Mouse (Mus musculus): Measurements from ENCODE around the gene Mccc1.
A peak's percentile ranks its signal among the peaks of the same experiment; 100 is the strongest.

Gene Mccc1

DNA sequence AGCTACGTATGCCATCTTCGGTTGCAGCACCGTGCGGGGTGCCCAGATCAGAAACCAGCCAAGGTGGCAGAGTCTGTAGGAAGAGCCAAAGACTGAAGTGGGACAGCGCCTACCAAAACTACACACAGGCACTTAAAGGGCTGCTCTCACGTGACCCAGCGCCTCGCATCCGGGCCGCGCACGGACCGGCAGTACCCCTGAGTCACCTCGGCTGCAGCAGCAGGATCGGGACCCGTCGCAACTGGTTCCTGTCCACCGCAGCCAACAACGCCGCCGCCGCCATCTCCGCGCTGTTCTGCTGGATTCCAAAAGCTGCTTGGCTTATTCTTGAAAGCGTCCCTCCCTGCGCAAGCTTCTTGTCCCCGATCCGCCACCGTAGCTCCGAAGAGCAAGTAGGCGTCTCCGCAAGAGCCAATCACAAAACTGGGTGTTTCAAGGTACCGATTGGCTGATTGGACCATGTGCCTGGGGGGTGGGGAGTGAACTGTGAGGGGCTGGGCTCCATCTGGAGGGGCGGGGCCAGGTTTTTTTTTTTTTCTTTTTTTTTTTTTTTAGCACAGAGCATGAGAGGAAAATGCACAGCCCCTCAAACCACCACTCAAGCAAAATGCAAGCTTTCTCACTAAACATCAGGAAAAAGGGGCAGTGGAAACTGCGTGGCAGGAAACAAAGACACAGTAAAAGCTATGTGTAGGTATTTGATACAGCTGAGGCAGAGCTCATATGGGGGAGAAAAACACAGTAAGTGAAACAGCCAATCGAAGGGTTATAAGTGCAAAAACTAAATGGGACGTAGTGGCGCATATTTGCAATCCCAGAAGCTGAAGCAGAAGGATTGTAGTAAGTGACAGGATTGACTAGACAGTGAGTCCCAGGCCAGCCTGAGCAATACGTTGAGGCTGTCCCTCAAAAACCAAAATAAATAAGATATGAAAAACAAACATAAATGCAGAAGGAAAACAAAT is at the start of gene Mccc1:
Mccc1 (minus strand) TSS at position 404 of the 965 bp plus-strand sequence.
- peak; percentile 95 to 96 for DNase-seq (ENCODE audit: low spot score in 2 of 2)

DNA sequence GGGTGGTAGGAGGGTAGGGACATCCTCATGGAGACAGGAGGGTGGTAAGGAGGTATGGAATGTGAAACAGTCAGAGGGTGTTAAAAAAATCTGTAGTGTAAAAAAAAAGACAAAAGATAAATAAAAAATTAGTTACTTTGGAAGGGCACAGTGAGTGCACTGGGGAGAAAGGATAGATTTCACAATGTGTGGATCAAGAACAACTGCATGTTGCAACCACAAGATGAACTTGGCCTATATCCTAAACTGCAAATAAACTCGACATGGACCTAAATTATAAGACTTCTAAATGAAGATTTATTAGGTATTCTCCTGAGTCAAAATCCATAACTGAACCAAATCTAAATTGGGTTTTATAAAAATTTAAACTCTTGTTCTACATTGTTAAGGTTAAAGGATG is 48.6 kb upstream of the Mccc1 start:
- no peak for DNase-seq (ENCODE audit: low spot score in 2 of 2)

GRCm38 (mm10) chr3:36045086-36045485 is 44.6 kb upstream of the Mccc1 start:
- DNase-seq (ENCODE audit: low spot score in 2 of 2): no peak

- no peak for DNase-seq (ENCODE audit: low spot score in 2 of 2)
Observed at GRCm38 (mm10) chr3:36044520-36044919, 44.0 kb upstream of the Mccc1 start.

DNA sequence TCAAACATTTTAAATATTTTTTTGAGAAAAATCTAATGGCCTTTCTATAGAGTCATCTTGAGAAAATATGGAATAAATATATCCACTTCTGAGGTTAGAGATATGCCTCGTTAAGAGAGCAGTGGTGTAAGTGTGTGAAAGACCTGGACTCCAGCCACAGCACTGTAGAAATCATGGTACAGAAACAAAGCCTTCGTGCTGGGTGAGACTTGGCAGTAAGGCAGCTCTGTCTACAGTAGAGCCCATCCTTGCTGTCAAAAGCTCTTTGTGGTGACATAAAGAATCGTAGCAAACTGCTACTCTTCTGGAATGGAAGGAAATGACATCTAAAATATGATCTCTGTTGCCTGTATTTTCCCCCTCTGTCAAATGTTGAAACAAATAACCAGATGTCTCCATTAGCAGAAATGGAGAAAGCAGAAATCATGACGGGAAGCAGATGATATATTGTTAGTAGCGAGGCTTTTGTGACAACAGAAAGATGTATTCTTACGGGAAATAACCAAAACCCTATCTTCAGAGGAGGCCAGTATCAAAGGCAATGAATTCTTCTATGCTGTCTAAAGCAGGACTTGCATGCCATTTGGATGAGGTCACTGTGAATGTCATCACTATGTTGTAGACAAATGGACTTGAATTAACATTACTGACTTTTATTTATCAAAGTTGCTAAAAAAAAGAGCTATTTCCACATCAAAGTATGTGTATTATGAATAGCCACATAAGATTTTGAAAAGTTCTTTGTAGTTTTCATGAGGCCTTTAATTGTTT is 31.4 kb upstream of the Mccc1 start:
- DNase-seq (ENCODE audit: low spot score in 2 of 2): no peak

DNA sequence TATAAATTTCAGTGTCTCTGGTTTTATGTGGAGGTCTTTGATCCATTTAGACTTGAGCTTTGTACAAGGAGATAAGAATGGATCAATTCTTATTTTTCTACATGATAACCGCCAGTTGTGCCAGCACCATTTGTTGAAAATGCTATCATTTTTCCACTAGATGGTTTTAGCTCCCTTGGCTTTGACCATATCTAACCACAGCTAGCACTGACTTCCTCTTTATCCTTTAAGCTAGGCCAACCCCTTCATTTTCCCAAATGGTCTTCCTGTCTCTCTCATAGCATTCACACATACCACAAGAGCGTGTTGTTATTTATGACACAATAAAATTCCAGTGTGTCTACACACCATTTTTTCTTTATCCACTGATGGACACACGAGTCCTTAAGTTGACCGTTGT is 29.5 kb upstream of the Mccc1 start:
- DNase-seq (ENCODE audit: low spot score in 2 of 2): no peak

DNA sequence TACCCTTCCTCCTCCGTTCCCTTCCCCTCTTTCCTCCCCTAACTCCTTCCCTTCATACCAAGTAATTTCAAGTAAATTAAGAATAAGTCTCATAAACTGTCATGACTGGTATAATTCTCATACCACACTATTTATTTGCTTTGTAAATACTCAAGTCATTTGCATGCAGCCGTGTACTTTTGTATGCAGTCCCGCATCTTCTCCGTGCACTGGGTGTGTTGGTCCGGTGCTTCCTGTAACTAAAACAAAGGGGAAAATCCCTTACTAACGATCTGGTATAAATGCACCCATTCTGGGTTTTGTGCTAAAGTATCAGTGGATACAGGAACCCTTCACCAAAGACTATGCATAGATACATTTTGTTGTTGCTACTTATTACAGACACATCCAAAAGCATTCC is 25.3 kb upstream of the Mccc1 start:
- DNase-seq (ENCODE audit: low spot score in 2 of 2): no peak

GRCm38 (mm10) chr3:36011239-36011638 is 10.8 kb upstream of the Mccc1 start:
- DNase-seq (ENCODE audit: low spot score in 2 of 2): no peak

- DNase-seq (ENCODE audit: low spot score in 2 of 2): no peak
Observed at GRCm38 (mm10) chr3:36008411-36009154, 8.1 kb upstream of the Mccc1 start.

DNA sequence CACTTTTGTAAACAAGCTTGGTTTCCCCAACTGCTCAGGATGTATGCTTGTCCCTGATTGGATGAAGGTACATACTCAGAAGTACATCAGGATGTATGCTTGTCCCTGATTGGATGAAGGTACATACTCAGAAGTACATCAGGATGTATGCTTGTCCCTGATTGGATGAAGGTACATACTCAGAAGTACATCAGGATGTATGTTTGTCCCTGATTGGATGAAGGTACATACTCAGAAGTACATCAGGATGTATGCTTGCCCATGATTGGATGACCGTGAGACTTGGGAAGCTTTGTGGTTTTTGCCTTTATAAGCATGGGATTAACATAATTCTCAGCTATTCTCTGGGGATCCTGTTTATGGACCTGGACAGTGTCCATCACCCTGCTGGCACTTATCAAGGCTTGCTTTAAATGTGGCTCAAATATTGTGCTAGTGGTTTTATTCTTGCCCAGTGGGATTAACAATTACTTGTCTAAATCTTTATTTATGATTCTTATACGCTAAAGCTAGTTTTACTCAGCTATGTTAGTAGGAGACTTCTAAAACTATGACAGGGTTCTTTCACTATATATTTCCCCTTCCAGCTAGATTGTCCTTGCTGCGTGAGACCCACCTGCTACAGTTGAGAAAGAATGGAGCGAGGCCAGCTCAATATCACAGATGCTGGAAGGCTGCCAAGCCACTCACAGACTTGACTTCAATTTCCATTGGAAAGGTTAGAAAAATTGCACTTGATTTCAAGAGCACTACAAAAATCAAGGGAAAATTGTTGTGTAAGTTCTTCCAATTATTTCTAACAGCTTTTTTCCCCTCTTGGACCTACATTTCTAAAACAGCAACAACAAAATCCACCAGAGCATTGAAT is 3.8 kb upstream of the Mccc1 start:
- no peak for DNase-seq (ENCODE audit: low spot score in 2 of 2)

- no peak for DNase-seq (ENCODE audit: low spot score in 2 of 2)
Observed at GRCm38 (mm10) chr3:35994552-35995531, 5.6 kb downstream of the Mccc1 start.

GRCm38 (mm10) chr3:35990715-35991114 is 9.8 kb downstream of the Mccc1 start:
- DNase-seq (ENCODE audit: low spot score in 2 of 2): no peak

DNA sequence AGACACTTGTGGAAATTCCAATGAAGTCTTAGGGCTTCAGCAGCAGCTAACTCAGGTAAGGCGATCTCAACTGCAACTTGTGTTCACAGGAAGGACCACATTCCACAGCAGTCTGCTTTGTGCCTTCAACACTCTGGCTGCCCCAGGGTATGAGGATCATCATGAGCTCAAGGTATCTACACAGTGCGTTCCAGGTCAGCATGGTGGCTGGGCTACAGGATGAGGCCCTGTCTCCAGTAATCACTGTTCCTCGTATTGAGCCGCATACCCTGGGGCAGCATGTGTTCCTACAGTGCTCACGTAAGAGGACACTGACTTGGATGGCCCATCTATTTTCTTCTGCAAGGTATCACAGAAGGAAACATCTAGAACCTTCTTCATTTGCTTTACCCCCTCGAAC is 12.4 kb downstream of the Mccc1 start:
- DNase-seq (ENCODE audit: low spot score in 2 of 2): no peak

- DNase-seq (ENCODE audit: low spot score in 2 of 2): no peak
Observed at GRCm38 (mm10) chr3:35986266-35986665, 14.2 kb downstream of the Mccc1 start.

DNA sequence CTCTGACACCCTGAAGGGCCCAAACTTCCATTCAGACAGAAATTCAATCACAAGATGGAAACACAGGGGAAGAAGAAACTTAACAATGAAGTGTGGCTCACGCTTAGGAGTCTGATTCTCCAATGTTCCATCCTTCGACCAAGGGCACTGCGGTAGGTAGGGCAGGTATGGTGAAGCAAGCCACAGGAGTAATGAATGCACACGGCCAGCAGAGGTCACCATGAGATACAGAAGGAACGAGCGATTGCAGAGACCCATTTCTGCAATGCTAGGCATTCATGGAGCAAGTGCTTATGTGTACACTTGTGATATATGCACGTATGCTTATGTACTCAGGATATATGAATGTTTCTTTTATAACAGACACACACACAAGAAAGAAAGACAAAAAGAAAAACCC is 26.9 kb downstream of the Mccc1 start:
- no peak for DNase-seq (ENCODE audit: low spot score in 2 of 2)

DNA sequence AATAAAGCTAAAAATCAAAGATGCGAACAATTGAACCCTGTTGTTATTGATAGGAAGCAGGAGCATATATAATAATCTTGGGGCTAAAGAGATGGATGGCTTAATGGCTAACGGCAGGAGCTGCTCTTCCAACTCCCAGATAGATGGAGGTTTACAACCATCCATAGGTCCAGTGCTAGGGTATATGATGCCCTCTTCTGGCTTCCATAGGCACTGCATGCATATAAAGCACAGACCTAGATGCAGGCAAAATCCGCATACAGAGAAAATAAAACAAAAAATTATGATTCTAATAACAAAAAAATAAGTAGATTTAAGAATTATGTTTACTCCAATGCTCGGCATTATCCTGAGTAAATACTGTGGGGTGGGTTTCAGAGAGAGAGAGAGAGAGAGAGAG is 27.5 kb downstream of the Mccc1 start:
- no peak for DNase-seq (ENCODE audit: low spot score in 2 of 2)

DNA sequence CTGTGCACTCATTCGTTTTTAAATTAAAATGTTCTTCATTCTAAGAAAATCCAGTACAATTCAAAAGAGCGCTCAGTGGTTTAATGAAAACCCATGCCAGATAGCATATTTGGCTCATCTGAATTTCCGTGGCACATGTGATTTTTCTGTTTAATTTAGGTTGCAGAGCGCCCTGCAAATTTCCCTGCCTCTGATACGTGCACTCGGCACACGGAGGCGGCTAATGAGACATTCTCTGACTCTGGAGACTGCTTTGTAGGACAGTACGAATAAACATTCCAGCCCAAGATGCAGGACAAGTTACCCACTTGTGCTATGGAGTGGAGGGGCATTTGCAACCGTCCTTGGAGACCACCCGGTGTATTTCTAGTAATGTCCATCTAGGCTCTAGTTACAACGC is 29.3 kb downstream of the Mccc1 start:
- DNase-seq (ENCODE audit: low spot score in 2 of 2): no peak

DNA sequence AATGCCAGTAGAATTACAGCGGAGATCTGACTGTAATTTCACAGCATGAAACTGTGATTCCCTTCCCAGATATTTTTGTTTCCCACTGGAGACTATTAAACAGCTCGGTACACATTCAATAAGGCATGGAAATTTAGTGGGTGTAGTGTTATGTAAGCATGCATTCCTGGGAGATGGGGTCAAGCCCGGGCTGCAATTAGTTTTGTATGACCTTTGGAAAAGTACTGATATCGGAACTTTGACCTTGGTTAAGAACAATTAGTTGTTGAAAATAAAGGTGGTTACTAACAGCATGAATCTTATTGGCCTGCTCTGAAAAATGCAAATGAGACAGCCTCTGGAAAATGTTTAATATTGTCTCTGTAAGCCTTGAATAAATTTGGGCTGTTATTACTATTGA is 30.0 kb downstream of the Mccc1 start:
- no peak for DNase-seq (ENCODE audit: low spot score in 2 of 2)

GRCm38 (mm10) chr3:35967366-35967921 is 33.0 kb downstream of the Mccc1 start:
- DNase-seq (ENCODE audit: low spot score in 2 of 2): no peak

DNA sequence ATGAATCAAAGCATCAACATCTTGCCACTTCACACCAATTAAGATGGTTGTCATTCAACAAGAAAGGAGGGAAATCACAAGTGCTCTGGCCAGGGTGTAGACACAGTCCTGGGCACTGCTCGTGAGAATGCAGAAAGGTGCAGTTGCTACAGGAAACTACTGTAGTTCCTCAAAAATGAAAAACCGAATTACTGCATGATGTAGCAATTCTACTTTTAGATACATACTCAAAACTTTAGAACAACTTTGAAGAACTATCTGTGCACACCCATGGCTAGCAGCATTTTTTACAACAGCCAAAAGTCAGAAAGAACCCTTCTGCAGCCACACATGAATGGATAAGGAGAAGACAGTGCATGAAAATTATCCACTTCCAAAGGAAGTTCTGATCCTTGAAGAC is 34.0 kb downstream of the Mccc1 start:
- no peak for DNase-seq (ENCODE audit: low spot score in 2 of 2)

Data from frontal cortex, postnatal 10 days (tissue).